Comparison of ENCODE assay signal across 18 mouse cellular contexts in the genomic region with DNA sequence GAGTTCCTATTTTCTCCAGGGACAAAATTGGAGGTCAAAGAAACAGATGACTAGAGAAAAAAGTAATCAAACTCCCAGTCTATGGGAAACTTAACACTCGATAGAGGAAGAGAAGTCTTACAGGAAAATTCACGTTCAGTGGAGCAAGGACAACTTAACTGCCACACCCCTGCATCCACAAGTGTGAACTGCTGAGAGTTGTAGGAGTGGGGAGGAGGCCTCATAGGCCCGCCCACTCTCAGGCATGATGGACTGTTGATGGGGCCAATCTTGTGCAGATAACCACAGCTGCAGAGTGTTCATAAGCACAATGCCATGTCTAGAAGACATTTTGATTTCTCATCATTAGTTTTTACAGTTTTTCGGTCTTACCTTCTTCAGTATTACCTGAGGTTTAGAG.
"Had no signal": no experiment of that assay in that cellular context is flagged by ENCODE, and none has a peak within 500 bp of the region (broad histone marks: within the 10 kb centered on the region; RNA-seq: fewer than 3 reads in every experiment).

No protein-coding gene starts in this region.

- H3K27ac ChIP-seq: macrophage; midbrain, embryonic 13.5 days; midbrain, embryonic 15.5 days; neural tube, embryonic 12.5 days had no signal

- DNase-seq: lung, adult 18-20 months; lung, embryonic 14.5 days; lung, postnatal 10 days; lung, postnatal 36 days; retina, postnatal 1 day; right cerebral cortex, adult 18-20 months; right cerebral cortex, postnatal 25 days; right cerebral cortex, postnatal 4 days; spleen, adult 18-20 months; thymus, adult 18-20 months; thymus, postnatal 14 days; thymus, postnatal 36 days had no signal

- ATAC-seq: midbrain, embryonic 13.5 days; midbrain, embryonic 15.5 days had no signal

- H3K4me1 ChIP-seq: midbrain, embryonic 13.5 days; midbrain, embryonic 15.5 days; neural tube, embryonic 12.5 days had no signal

- H3K27me3 ChIP-seq: midbrain, embryonic 13.5 days; midbrain, embryonic 15.5 days; neural tube, embryonic 12.5 days had no signal

- H3K4me2 ChIP-seq: lung, embryonic 14.5 days; midbrain, embryonic 11.5 days; midbrain, embryonic 13.5 days; midbrain, embryonic 15.5 days; neural tube, embryonic 12.5 days had no signal

- H3K4me3 ChIP-seq: megakaryocyte, embryonic 14.5 days; midbrain, embryonic 13.5 days; midbrain, embryonic 15.5 days; neural tube, embryonic 12.5 days had no signal

- H3K9me3 ChIP-seq: megakaryocyte, embryonic 14.5 days; midbrain, embryonic 13.5 days; midbrain, embryonic 15.5 days; neural tube, embryonic 12.5 days had no signal

- H3K36me3 ChIP-seq: midbrain, embryonic 13.5 days; midbrain, embryonic 15.5 days; neural tube, embryonic 12.5 days had no signal

- H3K9ac ChIP-seq: lung, embryonic 14.5 days; midbrain, embryonic 13.5 days; midbrain, embryonic 15.5 days; neural tube, embryonic 12.5 days had no signal
